Mouse (Mus musculus) large intestine, adult 2 months (tissue): ENCODE results near the gene Ing4. TPM values are rescaled to one million over a fixed set of nuclear protein-coding genes. Genes with fewer than 3 reads are reported as not detected.

Experiments
- DNase-seq: peaks from one replicate; pipeline ENCODE4 v3.0.0-alpha.2; 2012; ENCODE audit warnings: low read depth, low spot score
- WGBS: fragments of 180-500 bp; shearing (Covaris S2); methylation state at CpG from one replicate; pipeline ENCODE4 v1.1.7; 2018; 5-methylcytosine and 5-hydroxymethylcytosine counted together
- polyA plus RNA-seq: library from polyadenylated mRNA; depleted of rRNA; stranded (reverse); fragments of >200 nt; gene quantifications from 2 replicates; pipeline ENCODE4 v1.2.3, GENCODE M21; 2012; rRNA removed

The Ing4 gene
- polyA plus RNA-seq, 1 experiment, result 43.1 TPM

GRCm38 (mm10) chr6:125088561-125089321 lies 49.2 kb downstream of the Ing4 start:
- DNase-seq, result no peak
- WGBS, result 4% methylated on average over 20 of the region's 20 CpGs

GRCm38 (mm10) chr6:125089521-125090321 lies 50.2 kb downstream of the Ing4 start:
- no peak for DNase-seq
- WGBS, result under 1% methylated on average over 15 of the region's 15 CpGs

- no peak for DNase-seq
- WGBS, result 44% methylated on average over 10 of the region's 10 CpGs
These were observed 51.0 kb downstream of the Ing4 start for GRCm38 (mm10) chr6:125090341-125091085.

- WGBS, result 79% methylated on average over 5 of the region's 5 CpGs
- no peak for DNase-seq
These were observed 52.8 kb downstream of the Ing4 start for GRCm38 (mm10) chr6:125092372-125092771.

- WGBS, result 33% methylated on average over 3 of the region's 3 CpGs
- DNase-seq, result no peak
These were observed 55.3 kb downstream of the Ing4 start for GRCm38 (mm10) chr6:125094843-125095242.

- WGBS, result 2% methylated on average over 41 of the region's 45 CpGs
- no peak for DNase-seq
These were observed 56.1 kb downstream of the Ing4 start, which contains the start of gene Chd4 for GRCm38 (mm10) chr6:125095391-125096278. TSS of gene Chd4 (plus strand) at chr6:125095981.

GRCm38 (mm10) chr6:125096279-125096596 lies 56.7 kb downstream of the Ing4 start:
- no peak for DNase-seq
- WGBS, result 2% methylated on average over 22 of the region's 32 CpGs

- under 1% methylated on average over 44 of the region's 44 CpGs for WGBS
- DNase-seq, result no peak
These were observed 57.2 kb downstream of the Ing4 start for GRCm38 (mm10) chr6:125096597-125097345.

GRCm38 (mm10) chr6:125097346-125097689 lies 57.8 kb downstream of the Ing4 start:
- DNase-seq, result no peak
- under 1% methylated on average over 12 of the region's 12 CpGs for WGBS

- DNase-seq, result no peak
- WGBS, result 25% methylated on average over 8 of the region's 8 CpGs
These were observed 58.4 kb downstream of the Ing4 start for GRCm38 (mm10) chr6:125097951-125098350.

GRCm38 (mm10) chr6:125098513-125098912 lies 59.0 kb downstream of the Ing4 start:
- 39% methylated on average over 3 of the region's 3 CpGs for WGBS
- no peak for DNase-seq

Other genes starting within 250 kb of the Ing4 start
- gene Spsb2, start 231.1 kb upstream of the Ing4 start, polyA plus RNA-seq, result 23.9 and 28.5 TPM in 2 replicates
- gene Tpi1, start 225.5 kb upstream of the Ing4 start, polyA plus RNA-seq, result 671 and 859 TPM in 2 replicates
- 58.3 and 64.0 TPM in 2 replicates for gene Usp5, start 210.3 kb upstream of the Ing4 start, polyA plus RNA-seq
- 120 and 146 TPM in 2 replicates for gene Cdca3, start 210.2 kb upstream of the Ing4 start, polyA plus RNA-seq
- 0.11 and 0.12 TPM in 2 replicates for gene Gnb3, start 199.5 kb upstream of the Ing4 start, polyA plus RNA-seq
- gene P3h3, start 182.0 kb upstream of the Ing4 start, polyA plus RNA-seq, result 8.3 and 10.5 TPM in 2 replicates
- 1.1 and 1.7 TPM in 2 replicates for gene Gpr162, start 175.8 kb upstream of the Ing4 start, polyA plus RNA-seq
- gene Cd4, start 151.5 kb upstream of the Ing4 start, polyA plus RNA-seq, result 6.7 and 7.9 TPM in 2 replicates
- gene Lag3, start 128.1 kb upstream of the Ing4 start, polyA plus RNA-seq, result 3.8 and 4.7 TPM in 2 replicates
- 658 and 1,077 TPM in 2 replicates for gene Ptms, start 119.7 kb upstream of the Ing4 start, polyA plus RNA-seq
- 350 and 390 TPM in 2 replicates for gene Mlf2, start 108.4 kb upstream of the Ing4 start, polyA plus RNA-seq
- 149 and 151 TPM in 2 replicates for gene Cops7a, start 74.2 kb upstream of the Ing4 start, polyA plus RNA-seq
- gene Pianp, start 43.1 kb upstream of the Ing4 start, polyA plus RNA-seq, result 2.3 and 3.3 TPM in 2 replicates
- 39.5 and 59.5 TPM in 2 replicates for gene Zfp384, start 30.6 kb upstream of the Ing4 start, polyA plus RNA-seq
- gene Acrbp, start 9.9 kb downstream of the Ing4 start, polyA plus RNA-seq, result 12.5 and 14.6 TPM in 2 replicates
- gene Lpar5, start 28.2 kb downstream of the Ing4 start, polyA plus RNA-seq, result 55.4 and 127 TPM in 2 replicates
- gene Chd4, start 56.2 kb downstream of the Ing4 start, polyA plus RNA-seq, result 22.4 and 35.5 TPM in 2 replicates
- 17.7 and 18.4 TPM in 2 replicates for gene Nop2, start 92.1 kb downstream of the Ing4 start, polyA plus RNA-seq
- 6.3 and 9.4 TPM in 2 replicates for gene Iffo1, start 105.5 kb downstream of the Ing4 start, polyA plus RNA-seq
- 3,259 and 4,191 TPM in 2 replicates for gene Gapdh, start 126.7 kb downstream of the Ing4 start, polyA plus RNA-seq
- 94.4 and 101 TPM in 2 replicates for gene Ncapd2, start 151.9 kb downstream of the Ing4 start, polyA plus RNA-seq
- gene Mrpl51, start 152.0 kb downstream of the Ing4 start, polyA plus RNA-seq, result 83.2 and 95.7 TPM in 2 replicates
- 13.6 and 15.0 TPM in 2 replicates for gene Vamp1, start 175.8 kb downstream of the Ing4 start, polyA plus RNA-seq
- 58.9 and 64.5 TPM in 2 replicates for gene Tapbpl, start 192.1 kb downstream of the Ing4 start, polyA plus RNA-seq
- gene Cd27, start 197.2 kb downstream of the Ing4 start, polyA plus RNA-seq, result 4.5 and 5.3 TPM in 2 replicates
- gene Tuba3a, start 246.3 kb downstream of the Ing4 start, polyA plus RNA-seq, result 0.05 and 0.14 TPM in 2 replicates